Mouse (Mus musculus) right cerebral cortex, postnatal 4 days (tissue): ENCODE results near the gene Col5a1.

ENCODE experiments used
- DNase-seq: peaks from one replicate; pipeline ENCODE4 v3.0.0-alpha.2; 2022

Col5a1 gene

GRCm38 (mm10) chr2:27886608-27887460 lies 609 bp downstream of the Col5a1 start:
- peak; percentile 35 for DNase-seq

GRCm38 (mm10) chr2:27887461-27888264 lies 1.4 kb downstream of the Col5a1 start:
- DNase-seq, result no peak

GRCm38 (mm10) chr2:27888603-27889545 lies 2.6 kb downstream of the Col5a1 start:
- no peak for DNase-seq

- no peak for DNase-seq
Measured at GRCm38 (mm10) chr2:27891922-27892541, 5.8 kb downstream of the Col5a1 start.

- no peak for DNase-seq
Measured at GRCm38 (mm10) chr2:27893015-27893414, 6.8 kb downstream of the Col5a1 start.

GRCm38 (mm10) chr2:27894986-27895385 lies 8.8 kb downstream of the Col5a1 start:
- DNase-seq, result no peak

GRCm38 (mm10) chr2:27895648-27896047 lies 9.4 kb downstream of the Col5a1 start:
- DNase-seq, result no peak

GRCm38 (mm10) chr2:27897161-27897560 lies 10.9 kb downstream of the Col5a1 start:
- no peak for DNase-seq

GRCm38 (mm10) chr2:27899894-27900293 lies 13.7 kb downstream of the Col5a1 start:
- no peak for DNase-seq

GRCm38 (mm10) chr2:27901076-27901475 lies 14.9 kb downstream of the Col5a1 start:
- no peak for DNase-seq

- DNase-seq, result no peak
Measured at GRCm38 (mm10) chr2:27901525-27902245, 15.5 kb downstream of the Col5a1 start.

- DNase-seq, result no peak
Measured at GRCm38 (mm10) chr2:27902318-27902717, 16.1 kb downstream of the Col5a1 start.

GRCm38 (mm10) chr2:27905411-27905810 lies 19.2 kb downstream of the Col5a1 start:
- DNase-seq, result no peak

- no peak for DNase-seq
Measured at GRCm38 (mm10) chr2:27910501-27910900, 24.3 kb downstream of the Col5a1 start.

GRCm38 (mm10) chr2:27912546-27913275 lies 26.5 kb downstream of the Col5a1 start:
- no peak for DNase-seq

- no peak for DNase-seq
Measured at GRCm38 (mm10) chr2:27915726-27916125, 29.5 kb downstream of the Col5a1 start.

- DNase-seq, result no peak
Measured at GRCm38 (mm10) chr2:27916316-27916715, 30.1 kb downstream of the Col5a1 start.

GRCm38 (mm10) chr2:27917177-27917576 lies 31.0 kb downstream of the Col5a1 start:
- DNase-seq, result no peak

GRCm38 (mm10) chr2:27918106-27918505 lies 31.9 kb downstream of the Col5a1 start:
- DNase-seq, result no peak

- DNase-seq, result no peak
Measured at GRCm38 (mm10) chr2:27919309-27919850, 33.2 kb downstream of the Col5a1 start.

GRCm38 (mm10) chr2:27922053-27922452 lies 35.8 kb downstream of the Col5a1 start:
- no peak for DNase-seq
